Mouse (Mus musculus): ENCODE measurements around the gene Cd22.

DNA sequence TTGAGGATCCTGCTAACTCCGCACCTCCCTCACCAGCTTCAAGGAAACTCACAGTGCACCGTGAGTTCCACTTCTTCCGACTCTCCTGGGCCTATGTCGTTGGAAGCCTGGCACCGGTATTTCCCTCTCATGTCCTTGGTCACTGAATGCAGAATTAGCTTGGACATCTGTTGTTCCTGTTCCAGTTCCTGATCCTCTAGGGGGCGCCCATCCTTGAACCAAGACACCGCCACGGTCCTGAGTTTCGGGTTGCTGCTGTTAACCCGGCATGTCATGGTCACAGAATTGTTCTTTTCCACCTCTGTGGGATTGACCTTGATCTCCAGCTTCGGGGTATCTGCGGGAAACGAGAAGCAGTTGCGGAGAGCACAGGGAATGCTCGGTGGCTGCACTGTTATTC, 7.1 kb downstream of the Cd22 start:
- TF ChIP-seq CTCF (conservative IDR thresholded peaks at IDR 0.05; ENCODE audit: insufficient read depth, insufficient read length, low read depth, low read length) (peak; percentile 79), POLR2A (IDR thresholded peaks at IDR 0.05; ENCODE audit: low read depth, low read length) (no peak)

All from kidney, adult 2 months (tissue).